In genomic region chr11:104293241-104293640, GRCm38 (mm10) we compare ENCODE assay signal across 14 mouse cellular contexts.
DNase-seq lines count a peak whose midpoint lies in the region; ATAC-seq lines count a peak whose summit lies in the region.
"Had no signal": no experiment of that assay in that cellular context is flagged by ENCODE, and none has a peak within 500 bp of the region (broad histone marks: within the 10 kb centered on the region; RNA-seq: fewer than 3 reads in every experiment).

No protein-coding gene starts in this region.

- 31% methylated on average over 9 of the region's 9 CpGs for WGBS in heart, embryonic 11.5 days (ENCODE audit: insufficient replicate concordance)
- 31% methylated on average over 9 of the region's 9 CpGs for WGBS in liver, embryonic 11.5 days
- 53% methylated on average over 9 of the region's 9 CpGs for WGBS in stomach, embryonic 16.5 days

- ATAC-seq in heart, embryonic 11.5 days (replicated peaks; ENCODE audit: insufficient number of reproducible peaks, low FRiP score, low TSS enrichment), result peak; percentile 89
- ATAC-seq in liver, embryonic 11.5 days (replicated peaks; ENCODE audit: low FRiP score), result peak; percentile 91
- peak; percentile 79; the same call in 1 of the 2 replicates for ATAC-seq in stomach, embryonic 16.5 days (ENCODE audit: insufficient read depth, low FRiP score)
- ATAC-seq in granulocyte monocyte progenitor cell, adult 5-6 weeks (replicated peaks; ENCODE audit: poor library complexity, severe bottlenecking), result no peak
- ATAC-seq: Patski had no signal

- no peaks in the 10 kb centered on the region for H3K36me3 ChIP-seq in heart, embryonic 11.5 days (ENCODE audit: control insufficient read depth, insufficient read depth, low read length)
- H3K36me3 ChIP-seq in liver, embryonic 11.5 days (ENCODE audit: control insufficient read depth, insufficient read depth, low read length), result no peaks in the 10 kb centered on the region
- no peaks in the 10 kb centered on the region for H3K36me3 ChIP-seq in stomach, embryonic 16.5 days (ENCODE audit: control insufficient read depth, insufficient read depth, low read length)

- H3K4me3 ChIP-seq in heart, embryonic 11.5 days (ENCODE audit: low read depth, low read length), result no peak overlapping the region
- H3K4me3 ChIP-seq in liver, embryonic 11.5 days (ENCODE audit: low read depth, low read length), result no peak overlapping the region
- H3K4me3 ChIP-seq in stomach, embryonic 16.5 days (replicated peaks; ENCODE audit: low read length), result no peak overlapping the region

- no peak for DNase-seq in heart, adult 9 months (ENCODE audit: low spot score in 2 of 2)
- DNase-seq in c-Kit-positive CD71-positive TER-119-positive erythroid progenitor cells, embryonic 14.5 days (ENCODE audit: low spot score), result peak; percentile 75
- no peak for DNase-seq in liver, embryonic 11.5 days (ENCODE audit: low spot score)
- DNase-seq in adrenal gland, adult 2 months, result no peak
- no peak for DNase-seq in embryo, embryonic 9.5 days (ENCODE audit: extremely low spot score)
- DNase-seq: adrenal gland, postnatal 25 days; B cell, adult 2 months; cerebellum, postnatal 14 days; kidney, postnatal 10 days; lung, adult 18-20 months had no signal

- H3K4me2 ChIP-seq in heart, embryonic 11.5 days, result no peak overlapping the region
- peak overlapping the region; percentile 46 for H3K4me2 ChIP-seq in liver, embryonic 11.5 days
- H3K4me2 ChIP-seq in stomach, embryonic 16.5 days (ENCODE audit: low read depth, low read length), result no peak overlapping the region

- H3K27ac ChIP-seq in heart, embryonic 11.5 days (ENCODE audit: low read depth, low read length), result peak overlapping the region; percentile 87
- peak overlapping the region; percentile 92 for H3K27ac ChIP-seq in liver, embryonic 11.5 days (ENCODE audit: low read depth, low read length)
- H3K27ac ChIP-seq in stomach, embryonic 16.5 days (ENCODE audit: low read length), result no peak overlapping the region; the same call in 1 of the 2 replicates

- peaks cover 9% of the 10 kb centered on the region for H3K4me1 ChIP-seq in heart, embryonic 11.5 days (ENCODE audit: control insufficient read depth, insufficient read depth, low read length)
- H3K4me1 ChIP-seq in liver, embryonic 11.5 days (replicated peaks; ENCODE audit: control insufficient read depth, insufficient read depth, low read length), result peaks cover 40% of the 10 kb centered on the region
- H3K4me1 ChIP-seq in stomach, embryonic 16.5 days (ENCODE audit: control insufficient read depth, insufficient read depth, low read length), result peaks cover 6% of the 10 kb centered on the region; the same call in 1 of the 2 replicates

- H3K9ac ChIP-seq in heart, embryonic 11.5 days (ENCODE audit: low read depth, low read length), result no peak overlapping the region
- H3K9ac ChIP-seq in liver, embryonic 11.5 days (ENCODE audit: low read depth, low read length), result no peak overlapping the region
- H3K9ac ChIP-seq in stomach, embryonic 16.5 days (ENCODE audit: low read length), result no peak overlapping the region

- no peaks in the 10 kb centered on the region for H3K9me3 ChIP-seq in heart, embryonic 11.5 days (replicated peaks; ENCODE audit: control insufficient read depth, low read length)
- no peaks in the 10 kb centered on the region for H3K9me3 ChIP-seq in liver, embryonic 11.5 days (ENCODE audit: control insufficient read depth, low read length)
- H3K9me3 ChIP-seq in stomach, embryonic 16.5 days (replicated peaks; ENCODE audit: control insufficient read depth, low read length), result no peaks in the 10 kb centered on the region

- H3K27me3 ChIP-seq in heart, embryonic 11.5 days (ENCODE audit: control insufficient read depth, insufficient read depth, low read length), result no peaks in the 10 kb centered on the region
- H3K27me3 ChIP-seq in liver, embryonic 11.5 days (replicated peaks; ENCODE audit: control insufficient read depth, insufficient read depth, low read length), result no peaks in the 10 kb centered on the region
- H3K27me3 ChIP-seq in stomach, embryonic 16.5 days (ENCODE audit: control insufficient read depth, insufficient read depth, low read length), result no peaks in the 10 kb centered on the region
- H3K27me3 ChIP-seq: Patski had no signal
